Mouse (Mus musculus) ES-Bruce4 (cell line): ENCODE results near the gene Armcx1.

Experiments
- CTCF ChIP-seq: IDR thresholded peaks from one replicate; pipeline ENCODE4 v1.8.1; 2011; ENCODE audit warnings: low read depth, low read length
- EP300 ChIP-seq: IDR thresholded peaks from 2 replicates; pipeline ENCODE4 v1.6.1; 2011; ENCODE audit warnings: low read depth, low read length; ENCODE audit not compliant: insufficient read depth
- POLR2A ChIP-seq: IDR thresholded peaks from one replicate; pipeline ENCODE4 v1.8.1; 2011; ENCODE audit warnings: low read length; ENCODE audit not compliant: insufficient read depth

DNA sequence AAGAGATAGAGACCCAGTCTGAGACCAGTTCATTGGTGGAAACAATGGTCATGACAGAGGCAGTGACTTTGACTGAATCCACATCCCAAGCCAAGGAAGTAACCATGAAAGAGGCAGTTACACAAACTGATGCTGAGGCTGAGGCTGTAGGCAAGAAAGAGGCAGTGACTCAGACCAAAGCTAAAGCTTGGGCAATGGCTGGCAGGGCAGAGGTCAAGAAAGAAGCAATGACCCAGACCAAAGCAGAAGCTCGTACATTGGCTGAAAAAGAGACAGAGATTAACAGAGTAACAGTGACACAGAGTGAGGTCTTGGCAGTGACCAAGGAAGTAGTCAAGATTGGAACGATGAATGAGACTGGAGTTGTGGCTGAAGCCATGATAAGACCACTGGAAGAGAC, 28.1 kb upstream of the Armcx1 start:
- TF ChIP-seq CTCF (no peak), POLR2A (no peak), EP300 (no peak)
